Mouse (Mus musculus): ENCODE data around the gene Fosl2.
A peak's percentile ranks its signal among the peaks of the same experiment; 100 is the strongest.
"Not testable (repeated sequence)": the region's sequence is repeated elsewhere in the genome, so short reads cannot be mapped to it uniquely, and the experiment has no call there.

Gene Fosl2

GRCm38 (mm10) chr5:32177737-32178136, 42.1 kb downstream of the Fosl2 start:
- no peak for DNase-seq (ENCODE audit: low read depth, low spot score)

- DNase-seq (ENCODE audit: low read depth, low spot score), result not testable (repeated sequence)
Measured at GRCm38 (mm10) chr5:32178720-32179119, 43.1 kb downstream of the Fosl2 start.

GRCm38 (mm10) chr5:32182885-32183629, 47.5 kb downstream of the Fosl2 start:
- no peak for DNase-seq (ENCODE audit: low read depth, low spot score)

- no peak for DNase-seq (ENCODE audit: low read depth, low spot score)
Measured at GRCm38 (mm10) chr5:32187717-32188116, 52.1 kb downstream of the Fosl2 start.

GRCm38 (mm10) chr5:32191259-32191658, 55.7 kb downstream of the Fosl2 start:
- DNase-seq (ENCODE audit: low read depth, low spot score), result no peak

- no peak for DNase-seq (ENCODE audit: low read depth, low spot score)
Measured at GRCm38 (mm10) chr5:32192016-32192845, 56.6 kb downstream of the Fosl2 start.

GRCm38 (mm10) chr5:32194236-32194635, 58.6 kb downstream of the Fosl2 start:
- no peak for DNase-seq (ENCODE audit: low read depth, low spot score)

GRCm38 (mm10) chr5:32195857-32196609, 60.4 kb downstream of the Fosl2 start:
- no peak for DNase-seq (ENCODE audit: low read depth, low spot score)

- peak; percentile 84 for DNase-seq (ENCODE audit: low read depth, low spot score)
Measured at GRCm38 (mm10) chr5:32197698-32198097, 62.1 kb downstream of the Fosl2 start.

- no peak for DNase-seq (ENCODE audit: low read depth, low spot score)
Measured at GRCm38 (mm10) chr5:32199136-32199535, 63.5 kb downstream of the Fosl2 start.

- DNase-seq (ENCODE audit: low read depth, low spot score), result no peak
Measured at GRCm38 (mm10) chr5:32199594-32199993, 64.0 kb downstream of the Fosl2 start.

- DNase-seq (ENCODE audit: low read depth, low spot score), result peak; percentile 35
Measured at GRCm38 (mm10) chr5:32204653-32205052, 69.1 kb downstream of the Fosl2 start.

- no peak for DNase-seq (ENCODE audit: low read depth, low spot score)
Measured at GRCm38 (mm10) chr5:32206726-32207125, 71.1 kb downstream of the Fosl2 start.

All from A20 (cell line).